Mouse (Mus musculus): ENCODE measurements around the gene Smarcd1. TPM values are rescaled to one million over a fixed set of nuclear protein-coding genes. Genes with fewer than 3 reads are reported as not detected.

Smarcd1 gene
- polyA plus RNA-seq, 1 experiment: 24.7 TPM

DNA sequence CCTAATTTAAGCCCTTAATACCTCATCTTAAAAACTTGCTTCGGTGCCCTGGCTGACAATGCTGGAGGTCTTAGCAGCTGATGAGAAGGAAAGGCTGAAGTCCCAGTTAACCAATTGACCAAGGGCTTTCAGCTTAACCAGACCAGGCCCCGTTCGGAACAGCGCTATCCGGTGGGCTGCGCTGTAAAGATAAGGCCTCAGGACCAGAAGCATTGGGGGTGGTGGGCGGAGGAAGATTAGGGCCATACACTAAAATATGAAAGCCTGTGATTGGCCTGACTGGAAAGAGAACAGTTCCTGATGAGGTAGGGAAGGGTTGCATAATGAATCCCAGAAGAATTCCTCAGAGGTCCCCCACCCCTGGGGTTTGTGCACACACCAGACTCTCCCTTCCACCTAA lies 39.6 kb upstream of the Smarcd1 start:
- Histone ChIP-seq H3K27me3 (ENCODE audit: control insufficient read depth, insufficient read depth, low read length) (peaks cover 12% of the 10 kb centered on the region), H3K4me1 (ENCODE audit: control insufficient read depth, insufficient read depth, insufficient read length) (no peaks in the 10 kb centered on the region; the same call in 1 of the 2 replicates), H3K4me3 (ENCODE audit: extremely low read depth, insufficient read depth, insufficient read length) (no peak overlapping the region), H3K27ac (ENCODE audit: insufficient read depth, low read length) (no peak overlapping the region), H3K36me3 (ENCODE audit: control insufficient read depth, insufficient read depth, low read length) (no peaks in the 10 kb centered on the region)
- 55% methylated on average over 7 of the region's 7 CpGs for WGBS
- TF ChIP-seq POLR2A (IDR thresholded peaks at IDR 0.05; ENCODE audit: low read depth, low read length) (no peak), CTCF (IDR thresholded peaks at IDR 0.05; ENCODE audit: extremely low read depth, insufficient read depth, insufficient read length, insufficient replicate concordance) (no peak)
- DNase-seq (ENCODE audit: low read depth in 1 of 2, low spot score in 2 of 2): no peak

DNA sequence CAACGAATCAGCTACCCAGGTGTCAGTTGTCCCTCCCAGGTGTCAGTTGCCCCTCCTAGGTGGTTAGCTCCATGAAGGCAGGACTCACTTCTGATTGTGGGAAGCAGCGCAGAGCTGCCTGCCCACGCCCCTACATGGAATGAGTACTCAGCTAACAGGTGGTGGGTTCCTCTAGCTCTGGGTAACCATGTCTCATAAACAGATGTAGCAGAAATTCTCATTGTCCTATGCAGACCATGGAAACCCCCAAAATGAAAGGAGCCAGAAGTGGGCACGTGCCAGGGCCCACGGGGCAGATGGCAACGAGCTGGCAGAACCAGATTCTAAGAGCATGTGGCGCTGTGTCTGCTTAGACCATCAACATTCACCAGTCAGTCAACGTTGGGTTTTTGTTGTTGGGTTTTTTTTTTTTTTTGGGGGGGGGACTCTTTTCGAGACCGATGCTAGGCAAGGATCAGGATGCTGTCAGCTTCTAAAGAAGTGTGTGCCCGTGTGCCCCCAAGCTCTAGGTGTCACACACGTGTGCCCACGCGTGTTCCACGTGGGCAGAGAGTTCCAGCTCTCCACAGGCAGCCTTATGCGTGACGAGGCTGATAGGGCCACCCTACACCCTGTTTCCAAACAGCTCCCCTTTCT lies 37.8 kb upstream of the Smarcd1 start:
- no peaks in the 10 kb centered on the region for H3K36me3 ChIP-seq (ENCODE audit: control insufficient read depth, insufficient read depth, low read length)
- 6% methylated on average over 17 of the region's 17 CpGs for WGBS
- peaks cover 12% of the 10 kb centered on the region for H3K27me3 ChIP-seq (ENCODE audit: control insufficient read depth, insufficient read depth, low read length)
- no peak overlapping the region for H3K4me3 ChIP-seq (ENCODE audit: extremely low read depth, insufficient read depth, insufficient read length)
- TF ChIP-seq POLR2A (IDR thresholded peaks at IDR 0.05; ENCODE audit: low read depth, low read length) (no peak), CTCF (IDR thresholded peaks at IDR 0.05; ENCODE audit: extremely low read depth, insufficient read depth, insufficient read length, insufficient replicate concordance) (no peak)
- no peak for DNase-seq (ENCODE audit: low read depth in 1 of 2, low spot score in 2 of 2)
- H3K27ac ChIP-seq (ENCODE audit: insufficient read depth, low read length): no peak overlapping the region
- no peaks in the 10 kb centered on the region; the same call in 1 of the 2 replicates for H3K4me1 ChIP-seq (ENCODE audit: control insufficient read depth, insufficient read depth, insufficient read length)

DNA sequence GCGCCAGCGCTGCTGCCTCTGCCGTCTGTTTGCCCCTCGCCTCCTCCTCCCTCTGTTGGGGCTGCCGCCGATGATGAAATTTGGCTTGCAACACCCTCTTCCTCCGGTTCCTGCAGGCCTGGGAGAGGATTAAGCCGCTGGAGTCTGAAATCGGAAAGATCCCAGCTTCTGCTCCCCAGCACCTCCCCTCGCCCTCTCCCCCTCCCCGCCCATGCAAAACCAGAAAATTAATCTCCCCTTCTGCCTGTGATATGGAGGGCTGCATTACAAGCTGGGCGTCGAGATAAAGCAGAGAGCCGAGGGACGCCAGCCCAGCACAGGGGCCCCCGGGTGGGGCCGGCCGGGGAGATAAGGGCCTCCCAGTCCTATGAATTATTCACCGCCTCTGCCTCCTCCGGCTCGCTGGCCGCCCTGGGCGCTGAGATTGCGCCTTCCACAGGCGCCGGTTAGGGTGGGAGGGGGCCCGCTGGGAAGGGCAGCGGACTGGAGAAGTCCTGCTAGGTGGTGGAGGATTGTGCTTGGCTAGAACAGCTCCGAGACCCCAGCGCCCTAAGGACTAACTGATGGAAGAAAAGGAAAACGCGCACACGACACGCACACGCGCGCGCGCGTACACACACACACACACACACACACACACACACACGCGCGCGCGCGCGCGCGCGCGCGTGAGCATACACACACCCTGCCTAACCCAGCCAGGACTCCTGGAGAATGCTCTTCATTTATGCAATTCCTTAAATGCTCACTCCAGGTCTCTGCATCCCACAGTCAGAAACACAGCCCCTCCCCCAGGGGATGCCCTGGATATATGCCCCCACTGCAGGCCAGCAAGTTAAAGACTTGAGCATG lies 37.1 kb upstream of the Smarcd1 start:
- H3K27me3 ChIP-seq (ENCODE audit: control insufficient read depth, insufficient read depth, low read length): peaks cover 12% of the 10 kb centered on the region
- DNase-seq (ENCODE audit: low read depth in 1 of 2, low spot score in 2 of 2): no peak
- no peaks in the 10 kb centered on the region; the same call in 1 of the 2 replicates for H3K4me1 ChIP-seq (ENCODE audit: control insufficient read depth, insufficient read depth, insufficient read length)
- no peak overlapping the region for H3K4me3 ChIP-seq (ENCODE audit: extremely low read depth, insufficient read depth, insufficient read length)
- TF ChIP-seq POLR2A (IDR thresholded peaks at IDR 0.05; ENCODE audit: low read depth, low read length) (no peak), CTCF (IDR thresholded peaks at IDR 0.05; ENCODE audit: extremely low read depth, insufficient read depth, insufficient read length, insufficient replicate concordance) (no peak)
- no peak overlapping the region for H3K27ac ChIP-seq (ENCODE audit: insufficient read depth, low read length)
- 2% methylated on average over 52 of the region's 52 CpGs for WGBS
- no peaks in the 10 kb centered on the region for H3K36me3 ChIP-seq (ENCODE audit: control insufficient read depth, insufficient read depth, low read length)

DNA sequence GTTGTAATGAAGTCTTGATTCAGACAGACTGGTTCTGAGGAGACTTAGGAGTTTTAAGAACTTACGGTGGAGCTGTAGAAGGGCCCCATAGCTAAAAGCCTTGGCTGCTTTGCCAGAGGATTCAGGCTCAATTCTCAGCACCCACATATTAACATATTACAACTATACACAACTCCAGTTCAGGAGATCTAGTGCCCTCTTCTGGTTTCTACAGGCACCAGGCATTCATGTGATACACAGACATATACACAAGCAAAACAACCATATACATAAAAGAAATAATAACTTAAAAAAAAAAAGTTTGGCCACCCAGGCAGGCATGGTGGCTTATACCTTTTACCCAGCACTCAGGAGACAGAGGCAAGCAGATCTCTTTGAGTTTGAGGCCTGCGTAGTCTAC lies 34.4 kb upstream of the Smarcd1 start:
- no peak for DNase-seq (ENCODE audit: low read depth in 1 of 2, low spot score in 2 of 2)
- 91% methylated on average over 2 of the region's 2 CpGs for WGBS
- H3K4me1 ChIP-seq (ENCODE audit: control insufficient read depth, insufficient read depth, insufficient read length): peaks cover 7% of the 10 kb centered on the region; the same call in 1 of the 2 replicates
- H3K36me3 ChIP-seq (ENCODE audit: control insufficient read depth, insufficient read depth, low read length): no peaks in the 10 kb centered on the region
- H3K4me3 ChIP-seq (ENCODE audit: extremely low read depth, insufficient read depth, insufficient read length): no peak overlapping the region
- no peak overlapping the region for H3K27ac ChIP-seq (ENCODE audit: insufficient read depth, low read length)
- TF ChIP-seq POLR2A (IDR thresholded peaks at IDR 0.05; ENCODE audit: low read depth, low read length) (no peak), CTCF (IDR thresholded peaks at IDR 0.05; ENCODE audit: extremely low read depth, insufficient read depth, insufficient read length, insufficient replicate concordance) (no peak)
- H3K27me3 ChIP-seq (ENCODE audit: control insufficient read depth, insufficient read depth, low read length): peaks cover 22% of the 10 kb centered on the region

DNA sequence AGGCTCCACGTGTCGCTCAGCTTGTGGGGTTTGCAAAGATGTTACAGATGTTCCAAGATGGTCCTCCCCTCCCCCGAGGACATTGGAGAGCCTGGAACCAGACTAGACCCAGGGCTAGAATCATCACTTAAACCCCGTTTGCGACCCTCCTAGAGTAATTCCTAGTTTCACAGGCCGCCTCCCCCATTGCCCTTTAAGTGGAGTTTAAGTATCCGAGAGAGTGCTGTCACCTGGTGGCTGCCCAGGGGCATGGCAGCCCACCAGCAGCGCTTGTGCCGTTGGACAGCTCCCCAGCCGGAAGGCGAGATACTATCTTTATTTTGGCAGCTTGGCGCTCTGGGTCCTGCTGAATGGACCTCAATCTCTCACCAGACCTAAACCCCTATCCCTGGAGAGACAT lies 33.0 kb upstream of the Smarcd1 start:
- H3K27me3 ChIP-seq (ENCODE audit: control insufficient read depth, insufficient read depth, low read length): peaks cover 21% of the 10 kb centered on the region
- H3K4me1 ChIP-seq (ENCODE audit: control insufficient read depth, insufficient read depth, insufficient read length): peaks cover 7% of the 10 kb centered on the region; the same call in 1 of the 2 replicates
- no peak for TF ChIP-seq POLR2A (IDR thresholded peaks at IDR 0.05; ENCODE audit: low read depth, low read length)
- peak; percentile 98 for TF ChIP-seq CTCF (IDR thresholded peaks at IDR 0.05; ENCODE audit: extremely low read depth, insufficient read depth, insufficient read length, insufficient replicate concordance)
- peak; percentile 17 to 63 for DNase-seq (ENCODE audit: low read depth in 1 of 2, low spot score in 2 of 2)
- no peak overlapping the region for H3K4me3 ChIP-seq (ENCODE audit: extremely low read depth, insufficient read depth, insufficient read length)
- H3K27ac ChIP-seq (ENCODE audit: insufficient read depth, low read length): no peak overlapping the region
- no peaks in the 10 kb centered on the region for H3K36me3 ChIP-seq (ENCODE audit: control insufficient read depth, insufficient read depth, low read length)
- 8% methylated on average over 12 of the region's 12 CpGs for WGBS

DNA sequence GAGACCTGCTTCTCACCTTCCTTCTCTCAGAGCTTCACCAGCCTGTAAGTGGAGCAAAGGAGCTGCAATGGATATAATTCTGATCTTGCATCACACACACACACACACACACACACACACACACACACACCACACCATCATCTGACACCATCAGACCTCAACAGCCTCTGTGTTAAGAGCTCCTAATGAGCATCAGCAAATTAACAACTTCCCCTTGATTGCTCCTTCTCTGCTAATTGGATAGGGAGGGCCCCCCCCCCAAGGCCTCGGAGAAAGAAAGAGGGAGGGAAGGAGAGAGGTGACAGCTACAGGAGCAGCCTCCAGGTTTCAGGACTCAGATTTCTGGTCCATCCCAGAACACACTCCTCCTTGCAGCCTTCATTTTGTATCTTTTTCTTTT lies 32.5 kb upstream of the Smarcd1 start:
- Histone ChIP-seq H3K4me3 (ENCODE audit: extremely low read depth, insufficient read depth, insufficient read length) (no peak overlapping the region), H3K27ac (ENCODE audit: insufficient read depth, low read length) (no peak overlapping the region), H3K36me3 (ENCODE audit: control insufficient read depth, insufficient read depth, low read length) (no peaks in the 10 kb centered on the region), H3K4me1 (ENCODE audit: control insufficient read depth, insufficient read depth, insufficient read length) (peaks cover 7% of the 10 kb centered on the region; the same call in 1 of the 2 replicates), H3K27me3 (ENCODE audit: control insufficient read depth, insufficient read depth, low read length) (peaks cover 19% of the 10 kb centered on the region)
- WGBS: 0% methylated on average over 1 of the region's 1 CpGs
- no peak for DNase-seq (ENCODE audit: low read depth in 1 of 2, low spot score in 2 of 2)
- no peak for TF ChIP-seq POLR2A (IDR thresholded peaks at IDR 0.05; ENCODE audit: low read depth, low read length)
- TF ChIP-seq CTCF (IDR thresholded peaks at IDR 0.05; ENCODE audit: extremely low read depth, insufficient read depth, insufficient read length, insufficient replicate concordance): no peak

Data from spleen, adult 2 months (tissue).